In genomic region chr11:63767631-63768250, GRCm38 (mm10) we compare ENCODE assay signal across 17 mouse cellular contexts.
A peak's percentile ranks its signal among the peaks of the same experiment; 100 is the strongest.
DNase-seq lines count a peak whose midpoint lies in the region; ATAC-seq and TF ChIP-seq lines count a peak whose summit lies in the region.
"Had no signal": no experiment of that assay in that cellular context is flagged by ENCODE, and none has a peak within 500 bp of the region (broad histone marks: within the 10 kb centered on the region; RNA-seq: fewer than 3 reads in every experiment).

No protein-coding gene starts in this region.

- no peaks in the 10 kb centered on the region for H3K36me3 ChIP-seq in intestine, postnatal 0 days (ENCODE audit: control insufficient read depth, insufficient read depth)
- no peaks in the 10 kb centered on the region for H3K36me3 ChIP-seq in intestine, embryonic 15.5 days
- H3K36me3 ChIP-seq in lung, embryonic 15.5 days, result no peaks in the 10 kb centered on the region
- H3K36me3 ChIP-seq: embryonic facial prominence, embryonic 12.5 days; forebrain, embryonic 15.5 days; heart, embryonic 13.5 days; hindbrain, embryonic 12.5 days had no signal

- no peak for DNase-seq in lung, adult 18-20 months
- peak; percentile 3 for DNase-seq in lung, postnatal 25 days (ENCODE audit: low spot score)
- no peak for DNase-seq in gastrocnemius, postnatal 36 days
- no peak for DNase-seq in adrenal gland, adult (ENCODE audit: inconsistent age in 2 of 2, low spot score in 1 of 2)
- DNase-seq: adrenal gland, postnatal 14 days; cerebellum, adult 11-12 months; cerebellum, adult 9-10 months; cerebellum, postnatal 25 days; gastrocnemius, postnatal 10 days; heart, postnatal 4 days had no signal

- H3K27me3 ChIP-seq in intestine, postnatal 0 days (replicated peaks; ENCODE audit: control insufficient read depth, insufficient read depth, low read length), result no peaks in the 10 kb centered on the region
- no peaks in the 10 kb centered on the region for H3K27me3 ChIP-seq in intestine, embryonic 15.5 days (replicated peaks)
- peaks cover 38% of the 10 kb centered on the region for H3K27me3 ChIP-seq in lung, embryonic 15.5 days
- H3K27me3 ChIP-seq: embryonic facial prominence, embryonic 12.5 days; forebrain, embryonic 15.5 days; heart, embryonic 13.5 days; hindbrain, embryonic 12.5 days had no signal

- TF ChIP-seq CTCF in intestine, postnatal 0 days (IDR thresholded peaks at IDR 0.05; ENCODE audit: low read depth), result peak; percentile 8; the same call in 1 of the 2 replicates

- H3K9ac ChIP-seq in intestine, postnatal 0 days (ENCODE audit: low read depth, low read length), result no peak overlapping the region
- H3K9ac ChIP-seq in intestine, embryonic 15.5 days, result no peak overlapping the region
- no peak overlapping the region for H3K9ac ChIP-seq in lung, embryonic 15.5 days
- H3K9ac ChIP-seq: embryonic facial prominence, embryonic 12.5 days; forebrain, embryonic 15.5 days; heart, embryonic 13.5 days; hindbrain, embryonic 12.5 days had no signal

- no peak overlapping the region for H3K4me2 ChIP-seq in intestine, postnatal 0 days (replicated peaks; ENCODE audit: low read depth)
- H3K4me2 ChIP-seq in intestine, embryonic 15.5 days (replicated peaks), result no peak overlapping the region
- H3K4me2 ChIP-seq in lung, embryonic 15.5 days, result no peak overlapping the region
- H3K4me2 ChIP-seq: embryonic facial prominence, embryonic 12.5 days; forebrain, embryonic 15.5 days; heart, embryonic 13.5 days; hindbrain, embryonic 12.5 days had no signal

- H3K4me1 ChIP-seq in intestine, postnatal 0 days (replicated peaks; ENCODE audit: control insufficient read depth, insufficient read depth, low read length), result no peaks in the 10 kb centered on the region
- 0 out of 2 replicates have a peak, but pooled peaks cover 2% of the 10 kb centered on the region for H3K4me1 ChIP-seq in intestine, embryonic 15.5 days (replicated peaks)
- peaks cover 9% of the 10 kb centered on the region; the same call in 1 of the 2 replicates for H3K4me1 ChIP-seq in lung, embryonic 15.5 days
- H3K4me1 ChIP-seq: embryonic facial prominence, embryonic 12.5 days; forebrain, embryonic 15.5 days; heart, embryonic 13.5 days; hindbrain, embryonic 12.5 days had no signal

- intact Hi-C loops in gastrocnemius, postnatal 36 days (cut with DNase I), result no loop called here

- no peak overlapping the region for H3K27ac ChIP-seq in intestine, postnatal 0 days (ENCODE audit: low read depth, low read length)
- no peak overlapping the region for H3K27ac ChIP-seq in intestine, embryonic 15.5 days
- H3K27ac ChIP-seq in lung, embryonic 15.5 days, result no peak overlapping the region
- H3K27ac ChIP-seq: embryonic facial prominence, embryonic 12.5 days; forebrain, embryonic 15.5 days; heart, embryonic 13.5 days; hindbrain, embryonic 12.5 days had no signal

- ATAC-seq in intestine, postnatal 0 days, result no peak
- ATAC-seq in intestine, embryonic 15.5 days, result no peak
- peak; percentile 79; the same call in 1 of the 2 replicates for ATAC-seq in lung, embryonic 15.5 days (ENCODE audit: borderline replicate concordance, extremely low read depth, low FRiP score, low TSS enrichment)
- ATAC-seq: forebrain, embryonic 15.5 days had no signal

- no peak overlapping the region for H3K4me3 ChIP-seq in intestine, postnatal 0 days (ENCODE audit: low read depth, low read length)
- no peak overlapping the region for H3K4me3 ChIP-seq in intestine, embryonic 15.5 days (replicated peaks)
- no peak overlapping the region for H3K4me3 ChIP-seq in lung, embryonic 15.5 days
- H3K4me3 ChIP-seq: embryonic facial prominence, embryonic 12.5 days; forebrain, embryonic 15.5 days; heart, embryonic 13.5 days; hindbrain, embryonic 12.5 days had no signal

- WGBS in intestine, postnatal 0 days, result 35% methylated on average over 10 of the region's 10 CpGs
- WGBS in intestine, embryonic 15.5 days, result 44% methylated on average over 10 of the region's 10 CpGs
- WGBS in lung, embryonic 15.5 days, result 15% methylated on average over 10 of the region's 10 CpGs

- H3K9me3 ChIP-seq in intestine, postnatal 0 days (ENCODE audit: control insufficient read depth), result no peaks in the 10 kb centered on the region
- H3K9me3 ChIP-seq in intestine, embryonic 15.5 days, result no peaks in the 10 kb centered on the region
- H3K9me3 ChIP-seq in lung, embryonic 15.5 days, result no peaks in the 10 kb centered on the region
- H3K9me3 ChIP-seq: embryonic facial prominence, embryonic 12.5 days; forebrain, embryonic 15.5 days; heart, embryonic 13.5 days; hindbrain, embryonic 12.5 days had no signal
